Mouse (Mus musculus) lung, adult 10 weeks (tissue): ENCODE data around the gene Cst12. TPM values are rescaled to one million over a fixed set of nuclear protein-coding genes. Genes with fewer than 3 reads are reported as not detected.

Source experiments
- polyA plus RNA-seq: library from polyadenylated mRNA; stranded (reverse); fragments of 350-450 nt; fragmentation: Illumina TruSeq; extraction: RNeasy Lipid Tissue Mini Kit (QIAGEN cat#74804); gene quantifications from one replicate; pipeline ENCODE4 v1.2.3, GENCODE M21; 2014; ENCODE audit warnings: low read depth, low replicate concordance; ENCODE audit not compliant: insufficient read depth

Cst12 gene
- not detected for polyA plus RNA-seq

DNA sequence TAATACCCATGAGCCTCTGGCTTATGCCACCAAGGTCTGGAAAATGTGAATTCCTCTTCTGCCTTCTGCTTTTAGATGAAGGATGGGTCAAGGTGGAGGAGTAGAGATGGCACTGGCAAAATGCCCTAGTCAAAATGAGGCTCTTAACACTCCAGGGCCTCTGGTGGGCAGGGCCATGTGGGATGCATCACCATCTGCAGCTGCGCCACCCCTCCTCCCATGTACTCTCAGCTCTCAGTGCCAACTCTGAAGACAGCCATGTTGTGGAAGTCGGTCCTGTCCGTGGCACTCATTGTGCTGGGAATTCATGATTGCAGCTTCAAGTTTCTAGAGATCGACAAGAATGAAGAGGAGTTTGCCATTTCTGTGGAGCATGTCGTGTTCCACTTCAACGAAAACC is at the start of gene Cst12:
Gene Cst12 (plus strand): TSS at position 220 of the 400 bp plus-strand sequence.

DNA sequence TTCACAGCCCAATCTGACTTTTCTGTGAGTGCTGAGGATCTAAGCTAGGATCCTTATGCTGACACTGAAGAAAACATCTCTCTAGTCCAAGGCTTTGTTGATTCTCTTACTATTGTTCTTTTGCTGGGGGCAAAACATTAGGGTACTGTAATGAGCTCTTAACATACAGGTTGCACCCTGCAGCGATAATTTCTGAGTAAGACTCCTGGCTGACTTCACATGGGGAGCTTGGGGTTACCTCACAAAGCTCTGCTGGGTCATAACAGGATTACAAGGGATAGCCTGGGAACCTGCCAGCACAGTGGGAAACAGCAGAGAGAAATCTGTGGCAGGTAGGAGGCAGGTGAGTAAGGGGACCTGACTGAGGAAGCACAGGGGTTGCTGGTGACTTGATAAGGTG is 39.1 kb upstream of the Cst12 start, which contains the start of gene Cstl1:
Gene Cstl1 (plus strand): TSS at position 301 of the 400 bp plus-strand sequence.

DNA sequence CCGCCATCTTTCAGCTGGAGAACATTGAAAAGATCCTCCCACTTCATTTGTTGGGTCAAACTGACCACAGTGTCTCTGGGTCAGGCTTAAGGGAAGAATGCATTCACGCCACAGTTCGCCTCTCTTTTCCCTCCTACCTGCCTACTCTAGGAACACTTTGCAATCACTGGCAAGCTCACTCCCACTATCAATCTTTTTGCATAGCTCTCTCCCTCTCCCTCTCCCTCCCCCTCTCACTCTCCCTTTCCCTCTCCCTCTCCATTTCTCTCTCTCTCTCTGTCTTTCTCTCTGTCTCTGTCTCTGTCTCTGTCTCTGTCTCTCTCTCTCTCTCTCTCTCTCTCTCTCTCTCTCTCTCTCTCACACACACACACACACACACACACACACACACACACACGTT is 17.8 kb upstream of the Cst12 start, which contains the start of gene Cst11:
Gene Cst11 (minus strand): TSS at position 101 of the 400 bp plus-strand sequence.

DNA sequence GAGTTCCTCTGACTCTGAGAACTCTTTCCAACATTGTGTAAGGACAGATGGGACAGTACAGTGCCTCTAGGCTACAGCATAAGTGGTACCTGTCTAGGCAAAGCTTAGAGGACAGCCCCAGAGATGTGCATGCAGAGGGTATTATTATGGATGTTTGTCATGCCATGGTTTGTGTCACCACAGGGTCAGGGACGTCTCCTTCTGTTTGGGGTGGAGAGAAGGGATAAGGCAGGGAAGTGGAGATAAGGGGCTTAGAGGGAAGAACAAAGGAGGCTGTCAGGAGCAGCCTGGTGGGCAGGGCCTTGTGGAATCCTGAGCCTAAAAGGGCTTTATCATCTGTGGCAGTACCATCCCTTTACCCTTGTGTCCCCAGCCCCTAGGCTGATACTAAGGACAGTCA is 7.5 kb upstream of the Cst12 start, which contains the start of gene 8030411F24Rik:
Gene 8030411F24Rik (plus strand): TSS at position 301 of the 400 bp plus-strand sequence.

DNA sequence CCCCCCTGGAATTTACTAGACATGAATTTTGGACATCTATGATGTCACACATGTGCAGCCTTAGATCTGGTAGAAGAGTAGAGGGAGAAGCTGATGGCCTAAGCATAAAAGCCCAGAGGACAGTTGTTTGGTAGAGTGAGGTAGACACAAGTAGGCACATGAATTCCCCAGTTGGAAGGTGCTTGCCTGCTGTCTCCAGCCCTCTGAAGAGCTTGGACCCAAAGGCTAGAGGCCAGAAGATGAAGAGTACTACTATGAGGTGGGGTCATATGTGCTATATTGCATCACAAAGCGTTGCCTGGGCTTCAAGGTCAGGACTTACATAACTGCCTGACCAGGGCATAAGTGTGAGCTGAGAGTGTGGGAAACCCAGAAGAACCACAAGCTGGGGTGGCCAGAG is 9.3 kb downstream of the Cst12 start, which contains the start of gene Cst8:
Gene Cst8 (plus strand): TSS at position 301 of the 400 bp plus-strand sequence.

DNA sequence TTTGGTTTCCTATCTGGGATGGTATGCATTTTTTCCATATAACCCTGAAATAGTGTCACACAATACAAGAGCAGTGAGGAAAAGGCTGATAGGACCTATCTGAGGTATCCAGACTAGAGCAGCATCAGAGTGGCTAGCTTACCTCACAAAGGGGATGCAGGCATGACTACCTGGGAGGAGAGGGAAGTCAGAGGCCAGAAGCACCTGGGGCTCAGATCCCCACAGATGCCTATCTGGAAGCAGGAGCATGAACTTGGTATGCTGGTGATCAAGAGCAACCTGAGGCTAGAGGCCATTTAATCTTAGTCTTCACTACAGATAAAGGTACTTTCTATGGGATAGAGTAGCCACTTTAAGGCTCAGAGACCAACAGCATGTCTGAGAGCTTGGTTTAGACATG is 30.7 kb downstream of the Cst12 start, which contains the start of gene Cst13:
Gene Cst13 (plus strand): TSS at position 173 of the 400 bp plus-strand sequence.

DNA sequence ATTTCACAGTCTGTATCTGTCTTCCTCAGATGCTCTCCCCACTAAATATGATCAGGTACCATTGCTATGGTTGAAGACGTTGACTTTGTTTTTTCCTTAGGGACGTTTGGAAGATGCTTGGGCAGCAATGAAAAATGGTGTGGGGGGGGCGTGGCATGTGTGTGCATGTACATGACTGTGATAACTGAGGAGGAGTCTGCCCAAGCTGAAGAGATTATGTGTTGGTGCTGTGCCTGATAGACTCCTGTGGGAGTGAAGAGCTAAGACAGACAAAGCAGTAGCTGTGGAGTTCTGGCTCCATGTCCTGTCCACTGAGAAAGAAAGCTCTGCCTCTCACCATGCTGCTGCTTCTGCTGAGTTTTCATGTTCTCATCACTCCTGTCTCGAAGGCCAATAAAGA is 45.8 kb downstream of the Cst12 start, which contains the start of gene Cst9:
Gene Cst9 (plus strand): TSS at position 236 of the 400 bp plus-strand sequence.

Other genes starting within 250 kb of the Cst12 start
- 25.8 TPM for gene Nxt1, start 116.8 kb upstream of the Cst12 start, polyA plus RNA-seq
- 12.4 TPM for gene Gzf1, start 108.3 kb upstream of the Cst12 start, polyA plus RNA-seq
- 0.53 TPM for gene Napb, start 56.9 kb upstream of the Cst12 start, polyA plus RNA-seq
- gene Cstl1, start 39.0 kb upstream of the Cst12 start, polyA plus RNA-seq: not detected
- gene Cst11, start 17.9 kb upstream of the Cst12 start, polyA plus RNA-seq: not detected
- not detected for gene 8030411F24Rik, start 7.4 kb upstream of the Cst12 start, polyA plus RNA-seq
- gene Cst8, start 9.4 kb downstream of the Cst12 start, polyA plus RNA-seq: 38.4 TPM
- not detected for gene Cst13, start 30.7 kb downstream of the Cst12 start, polyA plus RNA-seq
- gene Cst9, start 45.8 kb downstream of the Cst12 start, polyA plus RNA-seq: not detected
- 37.1 TPM for gene 9230104L09Rik, start 75.7 kb downstream of the Cst12 start, polyA plus RNA-seq
- gene Cst3, start 86.3 kb downstream of the Cst12 start, polyA plus RNA-seq: 1,631 TPM
- gene Gm1330, start 213.9 kb downstream of the Cst12 start, polyA plus RNA-seq: not detected
- not detected for gene Gm10750, start 227.9 kb downstream of the Cst12 start, polyA plus RNA-seq